Mouse (Mus musculus) gastrocnemius, adult 18-20 months (tissue): ENCODE data around the gene Spindoc. TPM values are rescaled to one million over a fixed set of nuclear protein-coding genes. Genes with fewer than 3 reads are reported as not detected.
A peak's percentile ranks its signal among the peaks of the same experiment; 100 is the strongest.

Source experiments
- DNase-seq: peaks from one replicate; pipeline ENCODE4 v3.0.0; 2021; ENCODE audit warnings: low spot score
- long read RNA-seq, 2 experiments: library from polyadenylated mRNA; stranded (forward); transcript quantifications; one replicate each; pipeline ENCODE4 v2.0.0; 2021
- total RNA-seq, 2 experiments: library from RNA; stranded (reverse); gene quantifications; 2 replicates each; pipeline ENCODE4 v1.2.3; 2021

Gene Spindoc
- 1 to 10 TPM; 7.4 to 9.0 TPM for total RNA-seq
- long read RNA-seq, experiment 1, transcript Spindoc-201 (6 exons, 3,152 nt) = major isoform, 8 of 10 reads
- long read RNA-seq, experiment 1, partial matches to known transcripts = 1 of 10 reads
- long read RNA-seq, experiment 1, other reads (novel, unspliced or antisense) = 1 of 10 reads
- long read RNA-seq, experiment 2, transcript Spindoc-201 (6 exons, 3,152 nt) = major isoform, 5 of 10 reads
- long read RNA-seq, experiment 2, partial matches to known transcripts = 2 of 10 reads
- long read RNA-seq, experiment 2, other reads (novel, unspliced or antisense) = 3 of 10 reads

- peak; percentile 98 for DNase-seq
Measured at GRCm38 (mm10) chr19:7382903-7383865, at the start of gene Spindoc. Spindoc (minus strand) TSS chr19:7382994.

GRCm38 (mm10) chr19:7425398-7425775 lies 42.6 kb upstream of the Spindoc start:
- no peak for DNase-seq

- no peak for DNase-seq
Measured at GRCm38 (mm10) chr19:7424590-7425397, 42.0 kb upstream of the Spindoc start.

GRCm38 (mm10) chr19:7424131-7424530 lies 41.3 kb upstream of the Spindoc start:
- no peak for DNase-seq

- no peak for DNase-seq
Measured at GRCm38 (mm10) chr19:7423656-7424030, 40.8 kb upstream of the Spindoc start.

GRCm38 (mm10) chr19:7423028-7423655 lies 40.3 kb upstream of the Spindoc start:
- peak; percentile 86 for DNase-seq

GRCm38 (mm10) chr19:7422656-7423027 lies 39.8 kb upstream of the Spindoc start:
- no peak for DNase-seq

- DNase-seq = no peak
Measured at GRCm38 (mm10) chr19:7421602-7422591, 39.1 kb upstream of the Spindoc start.

GRCm38 (mm10) chr19:7420841-7421601 lies 38.2 kb upstream of the Spindoc start:
- DNase-seq = no peak

- DNase-seq = no peak
Measured at GRCm38 (mm10) chr19:7420108-7420507, 37.3 kb upstream of the Spindoc start.

GRCm38 (mm10) chr19:7419134-7419533 lies 36.3 kb upstream of the Spindoc start:
- DNase-seq = no peak

- peak; percentile 76 for DNase-seq
Measured at GRCm38 (mm10) chr19:7417911-7418849, 35.4 kb upstream of the Spindoc start.

- peak; percentile 75 for DNase-seq
Measured at GRCm38 (mm10) chr19:7416834-7417735, 34.3 kb upstream of the Spindoc start, which contains the start of gene 2700081O15Rik. 2700081O15Rik (plus strand) TSS chr19:7417625.

GRCm38 (mm10) chr19:7415916-7416833 lies 33.4 kb upstream of the Spindoc start:
- no peak for DNase-seq

- no peak for DNase-seq
Measured at GRCm38 (mm10) chr19:7412361-7412760, 29.6 kb upstream of the Spindoc start.
